Mouse (Mus musculus) heart, adult 2 months (tissue): ENCODE results near the gene Phactr2.

Experiments
- CTCF ChIP-seq: fragments of 200-600 bp; IDR thresholded peaks from 2 replicates; pipeline ENCODE4 v1.8.1; 2022; ENCODE audit warnings: antibody characterized with exemption, mild to moderate bottlenecking, moderate library complexity
- POLR2A ChIP-seq: fragments of 200-500 bp; IDR thresholded peaks from 2 replicates; pipeline ENCODE4 v1.6.1; 2011; ENCODE audit warnings: mild to moderate bottlenecking, low read depth, low read length, control low read depth; ENCODE audit not compliant: insufficient read depth

- TF ChIP-seq CTCF (no peak), POLR2A (no peak)
Observed at GRCm38 (mm10) chr10:13332985-13333384, 141.2 kb downstream of the Phactr2 start.
